ENCODE assay signal across 8 mouse cellular contexts in genomic region chr1:165635055-165635897, GRCm38 (mm10). TPM values are rescaled to one million over a fixed set of nuclear protein-coding genes. Genes with fewer than 3 reads are reported as not detected.
DNase-seq lines count a peak whose midpoint lies in the region; ATAC-seq and TF ChIP-seq lines count a peak whose summit lies in the region.

No protein-coding gene starts in this region.

- TF ChIP-seq CTCF in testis, adult 2 months (IDR thresholded peaks at IDR 0.05; ENCODE audit: control insufficient read depth, insufficient read depth, insufficient replicate concordance, low read depth, low read length) = no peak

- H3K4me2 ChIP-seq in limb, embryonic 15.5 days = peak overlapping the region; percentile 63

- no peaks in the 10 kb centered on the region for H3K27me3 ChIP-seq in testis, adult 2 months (ENCODE audit: control insufficient read depth, insufficient read depth, low read length)
- no peaks in the 10 kb centered on the region for H3K27me3 ChIP-seq in limb, embryonic 15.5 days

- no peak for TF ChIP-seq POLR2A in testis, adult 2 months (IDR thresholded peaks at IDR 0.05; ENCODE audit: control insufficient read depth, low read depth, low read length)

- H3K27ac ChIP-seq in testis, adult 2 months (ENCODE audit: control insufficient read depth, insufficient read depth, low read depth, low read length) = peak overlapping the region; percentile 69
- H3K27ac ChIP-seq in limb, embryonic 15.5 days = peak overlapping the region; percentile 98

- peaks cover 20% of the 10 kb centered on the region for H3K4me1 ChIP-seq in testis, adult 2 months (ENCODE audit: control insufficient read depth, insufficient read depth, low read length)
- peaks cover 31% of the 10 kb centered on the region for H3K4me1 ChIP-seq in limb, embryonic 15.5 days

- H3K36me3 ChIP-seq in testis, adult 2 months (ENCODE audit: control insufficient read depth, insufficient read depth, low read length) = no peaks in the 10 kb centered on the region
- H3K36me3 ChIP-seq in limb, embryonic 15.5 days = no peaks in the 10 kb centered on the region

- no peaks in the 10 kb centered on the region for H3K9me3 ChIP-seq in limb, embryonic 15.5 days

- 29% methylated on average over 17 of the region's 17 CpGs for WGBS in limb, embryonic 15.5 days

- ATAC-seq in limb, embryonic 15.5 days (ENCODE audit: insufficient number of reproducible peaks, low FRiP score, low TSS enrichment, low read depth) = no peak

- peak overlapping the region; percentile 18; the same call in 1 of the 2 replicates for H3K9ac ChIP-seq in limb, embryonic 15.5 days

- peak overlapping the region; percentile 94 for H3K4me3 ChIP-seq in testis, adult 2 months (ENCODE audit: control insufficient read depth, low read depth, low read length)
- H3K4me3 ChIP-seq in limb, embryonic 15.5 days = peak overlapping the region; percentile 89

- DNase-seq in embryo, embryonic 11 days = peak; percentile 54
- DNase-seq in embryo, embryonic 9.5 days (ENCODE audit: extremely low spot score) = no peak
- no peak for DNase-seq in testis, postnatal 10 days (ENCODE audit: low spot score)
- no peak for DNase-seq in adrenal gland, adult 18-20 months (ENCODE audit: low spot score in 2 of 2)
- DNase-seq in frontal cortex, postnatal 14 days (ENCODE audit: low spot score in 2 of 2) = no peak
- no peak for DNase-seq in B cell, adult 2 months

RNA-seq across cellular contexts. Expression of gene Mpzl1, which starts 0.9 kb away (rescaled TPM):
- 32.3 and 45.3 TPM in 2 replicates for polyA plus RNA-seq in testis, adult 2 months (2012; rRNA removed)
- polyA plus RNA-seq in limb, embryonic 15.5 days (2015; fragmentation: Nextera tagmentation; extraction: Ambion mirVana) = 165 and 169 TPM in 2 replicates
- total RNA-seq in adrenal gland, adult 18-20 months (2021) = 10 to 100 TPM; 11.0 to 12.7 TPM
